Mouse (Mus musculus) kidney, adult 2 months (tissue): ENCODE measurements around the gene Reln.

Experiments used
- CTCF ChIP-seq: fragments of 200-500 bp; conservative IDR thresholded peaks from 2 replicates; pipeline ENCODE4 v1.5.1; 2011; ENCODE audit warnings: low read depth, mild to moderate bottlenecking, control low read depth, low read length, moderate library complexity, mixed read lengths; ENCODE audit not compliant: insufficient read depth, insufficient read length
- POLR2A ChIP-seq: fragments of 200-500 bp; IDR thresholded peaks from one replicate; pipeline ENCODE4 v1.6.1; 2011; ENCODE audit warnings: low read depth, low read length, control low read depth

GRCm38 (mm10) chr5:21846616-21847290, 497.7 kb downstream of the Reln start:
- TF ChIP-seq CTCF (no peak), POLR2A (no peak)
